Mouse (Mus musculus): ENCODE measurements at regions not wholly inside any gene's neighbourhood (a gene's known extent, or its start where the extent isn't known, plus 50 kb on each side); places are given as distances from the start of the nearest gene placed in this dataset.

GRCm38 (mm10) chr1:158126272-158126671 lies 229.9 kb downstream of the Brinp2 start:
- Histone ChIP-seq H3K4me3 (ENCODE audit: low read depth, low read length) (no peak overlapping the region), H3K4me1 (ENCODE audit: insufficient read depth, low read depth, low read length) (no peaks in the 10 kb centered on the region), H3K27me3 (ENCODE audit: insufficient read depth, low read length) (no peaks in the 10 kb centered on the region), H3K9me3 (replicated peaks) (peaks cover 29% of the 10 kb centered on the region), H3K36me3 (replicated peaks) (no peaks in the 10 kb centered on the region)
- no peak for TF ChIP-seq TAL1 (conservative IDR thresholded peaks at IDR 0.05; ENCODE audit: low read depth, low read length)
- no peak for TF ChIP-seq GATA1 (IDR thresholded peaks at IDR 0.05; ENCODE audit: borderline replicate concordance, low read length)
- no peak for TF ChIP-seq CTCF (IDR thresholded peaks at IDR 0.05; ENCODE audit: low read depth, low read length)
- TF ChIP-seq GATA2 (IDR thresholded peaks at IDR 0.05; ENCODE audit: borderline replicate concordance, low read depth, low read length), result no peak
- no peak for TF ChIP-seq POLR2AphosphoS5 (IDR thresholded peaks at IDR 0.05; ENCODE audit: insufficient replicate concordance, low read depth, low read length)
- DNase-seq (ENCODE audit: low spot score) (no peak), ATAC-seq (ENCODE audit: extremely low read depth, insufficient number of reproducible peaks, low FRiP score, poor library complexity, severe bottlenecking) (no peak)

DNA sequence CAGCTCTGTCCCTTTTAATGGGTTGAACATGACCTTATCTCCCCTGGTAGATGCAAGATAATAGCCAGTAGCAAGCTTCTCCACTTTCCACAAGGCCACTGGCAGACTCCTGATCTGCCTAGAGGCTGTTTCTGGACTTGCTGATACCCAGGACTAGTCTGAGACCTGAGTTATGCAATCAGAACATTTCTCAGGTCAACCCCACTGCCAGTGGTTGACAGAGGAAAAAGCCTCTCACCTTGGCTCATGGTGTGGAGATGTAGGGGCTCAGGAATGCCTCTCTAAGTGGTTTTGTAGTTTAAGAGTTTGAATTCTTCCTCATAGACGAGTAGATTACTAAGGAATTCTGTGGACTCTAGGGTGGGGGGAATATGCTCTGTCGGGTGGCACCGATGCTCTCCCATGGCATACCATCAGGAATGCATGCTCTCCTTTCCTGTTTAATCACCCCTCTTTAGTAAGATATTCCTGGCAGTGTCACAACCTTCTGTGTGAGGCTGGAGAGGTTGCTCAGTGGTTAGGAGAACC lies 226.8 kb downstream of the Brinp2 start:
- Histone ChIP-seq H3K4me1 (ENCODE audit: insufficient read depth, low read depth, low read length) (no peaks in the 10 kb centered on the region), H3K27me3 (ENCODE audit: insufficient read depth, low read length) (no peaks in the 10 kb centered on the region), H3K9me3 (replicated peaks) (peaks cover 44% of the 10 kb centered on the region), H3K4me3 (ENCODE audit: low read depth, low read length) (no peak overlapping the region), H3K36me3 (replicated peaks) (no peaks in the 10 kb centered on the region)
- ATAC-seq (ENCODE audit: extremely low read depth, insufficient number of reproducible peaks, low FRiP score, poor library complexity, severe bottlenecking) (no peak), DNase-seq (ENCODE audit: low spot score) (no peak)
- no peak for TF ChIP-seq POLR2AphosphoS5 (IDR thresholded peaks at IDR 0.05; ENCODE audit: insufficient replicate concordance, low read depth, low read length)

GRCm38 (mm10) chr1:158147525-158147924 lies 208.6 kb downstream of the Brinp2 start:
- TF ChIP-seq TAL1 (conservative IDR thresholded peaks at IDR 0.05; ENCODE audit: low read depth, low read length) (no peak), POLR2AphosphoS5 (IDR thresholded peaks at IDR 0.05; ENCODE audit: insufficient replicate concordance, low read depth, low read length) (no peak), GATA1 (IDR thresholded peaks at IDR 0.05; ENCODE audit: borderline replicate concordance, low read length) (no peak), CTCF (IDR thresholded peaks at IDR 0.05; ENCODE audit: low read depth, low read length) (no peak), GATA2 (IDR thresholded peaks at IDR 0.05; ENCODE audit: borderline replicate concordance, low read depth, low read length) (no peak)
- peaks cover 6% of the 10 kb centered on the region for H3K9me3 ChIP-seq (replicated peaks)
- H3K4me3 ChIP-seq (ENCODE audit: low read depth, low read length), result no peak overlapping the region
- no peaks in the 10 kb centered on the region for H3K27me3 ChIP-seq (ENCODE audit: insufficient read depth, low read length)
- no peak for ATAC-seq (ENCODE audit: extremely low read depth, insufficient number of reproducible peaks, low FRiP score, poor library complexity, severe bottlenecking)
- no peaks in the 10 kb centered on the region for H3K4me1 ChIP-seq (ENCODE audit: insufficient read depth, low read depth, low read length)
- H3K36me3 ChIP-seq (replicated peaks), result no peaks in the 10 kb centered on the region
- no peak for DNase-seq (ENCODE audit: low spot score)

DNA sequence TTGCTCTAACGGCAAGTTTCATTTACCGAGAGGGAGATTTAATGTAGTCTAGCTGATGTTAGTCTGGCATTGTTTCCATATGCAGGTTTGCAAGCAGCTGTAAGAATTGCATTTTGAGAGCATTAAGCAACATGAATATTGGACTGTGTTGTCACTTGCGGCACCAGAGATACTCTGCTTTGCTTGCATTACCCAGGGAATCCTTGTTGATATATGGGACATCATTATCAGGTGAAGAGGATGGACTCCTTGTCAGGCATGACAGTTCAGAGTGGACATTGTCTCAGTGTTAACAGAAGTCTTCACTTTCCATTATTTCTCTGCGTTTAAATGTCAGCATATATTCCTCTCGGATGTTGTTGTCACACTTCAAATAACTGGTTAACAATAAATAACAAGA lies 208.1 kb downstream of the Brinp2 start:
- ATAC-seq (ENCODE audit: extremely low read depth, insufficient number of reproducible peaks, low FRiP score, poor library complexity, severe bottlenecking) (no peak), DNase-seq (ENCODE audit: low spot score) (no peak)
- no peaks in the 10 kb centered on the region for H3K36me3 ChIP-seq (replicated peaks)
- TF ChIP-seq CTCF (IDR thresholded peaks at IDR 0.05; ENCODE audit: low read depth, low read length) (no peak), GATA1 (IDR thresholded peaks at IDR 0.05; ENCODE audit: borderline replicate concordance, low read length) (no peak), POLR2AphosphoS5 (IDR thresholded peaks at IDR 0.05; ENCODE audit: insufficient replicate concordance, low read depth, low read length) (no peak), TAL1 (conservative IDR thresholded peaks at IDR 0.05; ENCODE audit: low read depth, low read length) (no peak), GATA2 (IDR thresholded peaks at IDR 0.05; ENCODE audit: borderline replicate concordance, low read depth, low read length) (no peak)
- H3K4me3 ChIP-seq (ENCODE audit: low read depth, low read length), result no peak overlapping the region
- peaks cover 6% of the 10 kb centered on the region for H3K9me3 ChIP-seq (replicated peaks)
- H3K27me3 ChIP-seq (ENCODE audit: insufficient read depth, low read length), result no peaks in the 10 kb centered on the region
- no peaks in the 10 kb centered on the region for H3K4me1 ChIP-seq (ENCODE audit: insufficient read depth, low read depth, low read length)

- ATAC-seq (ENCODE audit: extremely low read depth, insufficient number of reproducible peaks, low FRiP score, poor library complexity, severe bottlenecking), result no peak
- no peaks in the 10 kb centered on the region for H3K4me1 ChIP-seq (ENCODE audit: insufficient read depth, low read depth, low read length)
- no peak overlapping the region for H3K4me3 ChIP-seq (ENCODE audit: low read depth, low read length)
- H3K36me3 ChIP-seq (replicated peaks), result no peaks in the 10 kb centered on the region
- peaks cover 13% of the 10 kb centered on the region for H3K9me3 ChIP-seq (replicated peaks)
- DNase-seq (ENCODE audit: low spot score), result no peak
- H3K27me3 ChIP-seq (ENCODE audit: insufficient read depth, low read length), result no peaks in the 10 kb centered on the region
- TF ChIP-seq GATA2 (IDR thresholded peaks at IDR 0.05; ENCODE audit: borderline replicate concordance, low read depth, low read length), result no peak
- no peak for TF ChIP-seq CTCF (IDR thresholded peaks at IDR 0.05; ENCODE audit: low read depth, low read length)
- no peak for TF ChIP-seq POLR2AphosphoS5 (IDR thresholded peaks at IDR 0.05; ENCODE audit: insufficient replicate concordance, low read depth, low read length)
- TF ChIP-seq GATA1 (IDR thresholded peaks at IDR 0.05; ENCODE audit: borderline replicate concordance, low read length), result no peak
- TF ChIP-seq TAL1 (conservative IDR thresholded peaks at IDR 0.05; ENCODE audit: low read depth, low read length), result no peak
These were observed 195.0 kb downstream of the Brinp2 start for GRCm38 (mm10) chr1:158161111-158161510.

DNA sequence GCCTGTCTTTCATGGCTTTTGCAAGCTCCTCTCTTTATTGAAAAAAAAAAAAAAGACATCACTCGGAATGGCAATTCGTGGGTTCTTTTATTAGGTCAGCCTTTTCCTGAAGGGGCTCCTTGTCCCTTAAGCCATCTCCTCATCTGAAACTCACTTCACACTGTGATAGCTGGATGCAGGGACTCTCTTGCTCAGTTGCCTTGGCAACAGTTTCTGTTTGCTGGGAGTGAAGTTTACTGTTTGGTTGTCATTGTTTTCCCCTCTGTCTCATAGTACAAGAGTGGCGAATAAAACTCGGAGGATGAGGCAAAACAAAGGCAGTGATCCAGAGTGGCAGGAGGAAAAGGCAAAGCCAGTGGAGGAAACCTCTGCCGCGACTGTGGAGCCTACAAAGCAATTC lies 194.6 kb downstream of the Brinp2 start:
- DNase-seq (ENCODE audit: low spot score), result no peak
- H3K27me3 ChIP-seq (ENCODE audit: insufficient read depth, low read length), result no peaks in the 10 kb centered on the region
- no peak for ATAC-seq (ENCODE audit: extremely low read depth, insufficient number of reproducible peaks, low FRiP score, poor library complexity, severe bottlenecking)

More for the DNA sequence above, 194.6 kb downstream of the Brinp2 start:
- TF ChIP-seq GATA1 (IDR thresholded peaks at IDR 0.05; ENCODE audit: borderline replicate concordance, low read length), result no peak
- TF ChIP-seq CTCF (IDR thresholded peaks at IDR 0.05; ENCODE audit: low read depth, low read length), result no peak
- no peak for TF ChIP-seq TAL1 (conservative IDR thresholded peaks at IDR 0.05; ENCODE audit: low read depth, low read length)
- TF ChIP-seq GATA2 (IDR thresholded peaks at IDR 0.05; ENCODE audit: borderline replicate concordance, low read depth, low read length), result no peak
- TF ChIP-seq POLR2AphosphoS5 (IDR thresholded peaks at IDR 0.05; ENCODE audit: insufficient replicate concordance, low read depth, low read length), result no peak
- Histone ChIP-seq H3K4me1 (ENCODE audit: insufficient read depth, low read depth, low read length) (no peaks in the 10 kb centered on the region), H3K36me3 (replicated peaks) (no peaks in the 10 kb centered on the region), H3K4me3 (ENCODE audit: low read depth, low read length) (no peak overlapping the region), H3K9me3 (replicated peaks) (peaks cover 13% of the 10 kb centered on the region)
